Mouse (Mus musculus) brain, embryonic 14.5 days (tissue): ENCODE measurements at regions not wholly inside any gene's neighbourhood (a gene's known extent, or its start where the extent isn't known, plus 50 kb on each side); places are given as distances from the start of the nearest gene placed in this dataset.

ENCODE experiments used
- DNase-seq: peaks from one replicate; pipeline ENCODE4 v3.0.0-alpha.2; 2011; ENCODE audit warnings: low read depth
- CTCF ChIP-seq: fragments of 200-500 bp; IDR thresholded peaks from 2 replicates; pipeline ENCODE4 v1.5.1; 2012; ENCODE audit warnings: inconsistent platforms, mild to moderate bottlenecking, moderate library complexity, borderline replicate concordance; ENCODE audit not compliant: insufficient read depth, insufficient read length; ENCODE audit errors: extremely low read depth
- POLR2A ChIP-seq: fragments of 200-500 bp; IDR thresholded peaks from 2 replicates; pipeline ENCODE4 v1.6.1; 2012; ENCODE audit warnings: mild to moderate bottlenecking, inconsistent platforms, borderline replicate concordance; ENCODE audit not compliant: poor library complexity, insufficient read depth, insufficient read length, severe bottlenecking; ENCODE audit errors: extremely low read depth

DNA sequence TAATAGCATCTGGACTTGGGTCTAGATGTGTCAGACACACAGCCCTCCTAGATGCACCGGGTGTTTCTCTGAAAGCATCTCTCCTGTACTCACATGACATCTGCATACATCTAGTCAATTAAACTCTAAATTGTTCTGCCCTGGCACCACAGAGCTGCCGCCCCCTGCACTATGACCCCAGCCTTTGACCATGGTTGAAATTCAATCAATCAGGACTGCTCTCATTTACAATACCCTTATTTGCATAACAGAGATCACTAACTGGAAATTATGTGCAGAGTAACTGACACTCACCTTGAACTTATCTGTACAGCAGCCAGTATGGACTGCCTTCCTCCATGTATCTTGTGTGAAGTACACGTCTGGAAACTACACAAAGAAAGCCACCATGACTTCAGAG is 193.5 kb upstream of the Arpp21 start:
- no peak for DNase-seq
- no peak for TF ChIP-seq POLR2A
- no peak for TF ChIP-seq CTCF

DNA sequence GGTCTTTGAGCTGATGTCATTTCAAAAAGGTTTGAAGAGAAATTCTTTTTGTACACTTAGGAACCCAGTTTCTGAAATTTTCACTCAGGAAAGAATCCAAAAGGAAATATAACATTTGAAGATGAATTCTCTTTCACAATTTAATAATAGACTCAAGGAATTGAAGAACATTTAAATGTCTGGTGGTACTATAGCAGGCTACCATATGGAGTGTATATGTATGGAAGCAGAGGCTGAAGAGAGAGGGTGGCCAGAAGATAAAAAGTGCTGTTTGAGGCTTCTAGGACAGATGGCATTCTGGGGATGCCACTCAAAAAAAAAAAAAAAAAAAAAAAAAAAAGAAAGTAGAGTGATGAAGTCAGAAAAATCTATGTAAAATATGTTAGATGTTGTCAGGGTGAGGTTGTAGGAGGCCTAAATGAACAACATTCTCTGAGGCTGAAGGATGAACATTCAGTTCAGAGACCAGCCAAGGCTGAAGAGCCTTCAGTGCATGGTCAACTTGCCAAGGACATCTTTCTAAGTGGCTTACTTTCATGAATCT is 170.1 kb upstream of the Arpp21 start:
- no peak for TF ChIP-seq POLR2A
- TF ChIP-seq CTCF: no peak
- no peak for DNase-seq

DNA sequence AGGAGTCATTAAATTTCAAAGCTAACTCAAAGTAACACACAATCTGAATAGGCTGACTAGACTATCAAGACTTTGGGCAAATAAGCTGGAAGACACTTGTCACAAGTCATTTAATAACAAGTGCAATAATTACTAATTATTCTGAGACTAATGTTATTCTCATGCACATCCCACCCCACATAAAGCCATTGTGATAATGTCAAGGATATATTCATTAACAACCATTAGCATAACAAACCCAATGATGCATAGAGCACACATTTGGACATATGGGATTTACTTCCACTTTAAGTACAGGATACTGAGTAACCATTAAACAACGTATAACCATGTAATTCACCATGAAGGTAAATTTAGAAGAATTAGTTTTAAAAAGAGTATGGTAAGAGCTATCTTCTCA is 135.0 kb upstream of the Arpp21 start:
- no peak for DNase-seq
- no peak for TF ChIP-seq CTCF
- TF ChIP-seq POLR2A: no peak

DNA sequence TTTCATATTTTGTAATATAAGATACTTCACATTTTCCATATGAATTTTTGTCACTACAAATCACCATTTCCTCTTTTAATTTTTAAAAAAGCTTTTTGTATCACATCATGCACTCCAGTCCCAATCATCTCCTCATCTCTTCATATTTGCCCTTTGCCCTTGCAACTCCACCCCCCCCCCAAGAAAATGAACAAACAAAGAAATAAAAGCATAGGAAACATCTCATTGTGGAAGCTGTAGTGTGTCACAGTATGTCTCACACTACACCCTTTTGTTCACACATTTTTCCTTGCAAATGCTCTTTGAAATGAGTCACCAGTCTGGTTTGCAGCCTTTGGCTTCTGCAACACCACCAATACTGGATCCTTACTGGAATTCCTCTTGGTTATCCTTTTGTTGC is 131.6 kb upstream of the Arpp21 start:
- TF ChIP-seq CTCF: no peak
- TF ChIP-seq POLR2A: no peak
- no peak for DNase-seq

DNA sequence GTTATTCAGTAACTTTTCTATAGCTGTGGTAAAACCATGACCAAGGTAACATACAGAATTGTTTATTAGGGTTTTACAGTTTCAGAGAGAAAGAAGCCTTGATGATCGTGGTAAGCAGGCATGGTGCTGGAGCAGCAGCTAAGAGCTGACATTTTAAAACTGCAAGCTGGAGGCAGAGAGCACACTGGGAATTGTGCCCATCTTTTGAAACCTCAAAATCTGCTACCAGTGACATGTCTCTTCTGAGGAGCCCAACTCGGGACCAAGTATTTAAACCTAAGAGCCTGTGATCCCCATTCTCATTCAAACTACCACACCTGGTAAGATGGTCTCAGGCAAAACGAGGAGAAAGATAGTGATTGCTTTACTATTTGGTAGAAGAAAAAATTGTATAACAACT is 125.6 kb upstream of the Arpp21 start:
- TF ChIP-seq POLR2A: no peak
- TF ChIP-seq CTCF: no peak
- DNase-seq: peak; percentile 35

DNA sequence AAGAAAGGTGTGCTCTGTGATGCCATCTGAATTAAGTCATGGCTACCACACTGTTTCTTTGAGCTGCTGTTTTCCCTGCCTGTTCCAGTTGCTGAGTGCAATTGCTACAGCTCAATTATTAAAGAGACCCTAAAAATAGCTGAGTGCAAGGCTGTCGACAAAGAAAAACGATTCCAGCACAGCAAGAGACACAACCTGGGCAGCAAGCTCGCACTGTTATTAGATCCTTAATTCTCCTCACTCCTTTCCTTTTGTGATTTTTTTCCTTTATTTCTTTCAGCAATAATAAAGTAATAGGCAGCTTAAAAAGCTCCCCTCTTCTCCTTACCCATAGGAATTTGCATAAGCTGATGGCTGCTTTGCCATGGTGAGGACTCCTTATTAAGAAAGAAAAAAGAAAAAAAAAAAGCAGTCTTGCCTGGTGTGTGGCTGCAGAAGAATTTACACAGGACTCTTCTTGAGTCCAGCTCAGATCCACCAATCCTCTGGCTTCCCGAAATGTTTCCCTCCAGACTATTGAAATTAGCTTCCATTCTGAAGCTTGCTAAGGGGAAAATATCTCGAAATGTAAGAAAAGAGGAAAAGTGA is 123.1 kb upstream of the Arpp21 start:
- TF ChIP-seq POLR2A (no peak), CTCF (no peak)

DNA sequence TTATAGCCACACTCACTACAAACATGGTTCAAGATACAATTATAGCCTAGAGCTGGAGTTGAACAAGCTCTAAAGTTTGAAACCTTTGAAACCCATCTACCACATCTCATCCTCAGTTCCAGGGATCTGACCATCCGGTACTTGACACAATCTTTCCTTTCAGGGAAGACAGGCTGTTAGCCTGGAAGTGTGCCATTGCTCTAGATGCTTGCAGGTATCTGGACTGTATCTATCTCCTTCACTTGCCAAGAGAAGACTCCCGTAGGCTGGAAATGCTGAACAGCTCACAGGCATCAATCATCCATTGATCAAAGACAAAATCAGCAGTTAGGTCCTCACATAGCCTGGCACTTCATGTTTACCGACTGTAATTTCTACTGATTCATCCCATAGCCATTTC is 117.5 kb upstream of the Arpp21 start:
- TF ChIP-seq CTCF (no peak), POLR2A (no peak)
- no peak for DNase-seq

More for the DNA sequence above, 123.1 kb upstream of the Arpp21 start:
- peak; percentile 66 for DNase-seq

DNA sequence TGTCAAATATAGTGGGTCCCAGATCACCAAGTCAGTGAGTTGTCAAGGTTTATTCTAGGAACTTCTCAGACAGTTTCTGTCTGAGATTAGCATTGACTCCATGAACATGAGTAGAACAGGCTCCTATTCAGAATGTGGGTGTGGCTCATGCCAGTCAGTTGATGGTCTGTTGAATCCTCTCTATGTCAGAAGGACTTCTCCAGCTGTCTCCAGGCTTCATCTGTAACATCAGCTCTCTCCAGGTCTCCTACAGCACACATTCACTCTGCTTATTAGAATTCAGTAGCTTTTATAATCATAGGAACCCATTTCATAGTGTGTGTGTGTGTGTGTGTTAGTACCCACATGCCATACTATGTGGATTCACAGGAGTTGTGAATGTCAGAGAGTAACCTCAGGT is 113.2 kb upstream of the Arpp21 start:
- TF ChIP-seq POLR2A: no peak
- no peak for TF ChIP-seq CTCF
- DNase-seq: no peak

DNA sequence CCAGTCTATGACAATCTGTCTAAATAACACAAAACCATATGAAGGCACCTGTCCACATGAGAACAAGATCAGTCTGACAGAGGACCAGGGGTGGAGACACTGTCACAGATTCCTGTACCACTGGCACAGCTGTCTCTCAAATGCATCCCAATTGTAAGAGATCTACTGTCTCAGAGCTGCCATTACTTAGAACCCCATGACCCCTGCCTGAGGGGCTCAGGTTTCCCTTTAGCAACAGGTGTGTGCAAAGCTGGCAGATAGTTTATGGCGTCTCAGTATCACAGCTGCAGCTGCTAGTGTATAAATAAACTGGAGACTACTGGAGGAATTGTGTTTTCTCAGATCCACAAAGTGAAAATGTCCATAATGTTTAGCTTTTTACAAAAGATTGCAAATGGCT is 109.1 kb upstream of the Arpp21 start:
- TF ChIP-seq POLR2A (no peak), CTCF (no peak)
- no peak for DNase-seq

DNA sequence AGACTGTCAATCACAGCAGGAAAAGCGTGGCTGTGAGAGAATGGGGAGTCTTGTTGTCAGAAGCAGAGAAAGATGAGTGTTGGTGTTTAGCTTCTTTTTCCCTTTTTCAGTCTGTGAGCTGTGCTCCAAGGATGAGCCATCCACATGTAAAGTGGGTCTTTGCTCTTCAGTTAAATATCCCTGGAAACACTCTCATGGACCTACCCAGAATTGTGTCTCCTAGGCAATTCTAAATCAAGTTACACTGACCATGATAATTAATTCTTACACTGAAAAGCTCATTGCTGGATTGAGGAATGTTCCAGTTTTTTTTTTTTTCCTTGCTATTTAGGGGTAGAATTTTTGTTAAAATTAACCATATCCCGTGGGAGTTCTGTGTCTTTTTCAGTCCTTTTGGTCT is 104.6 kb upstream of the Arpp21 start:
- TF ChIP-seq CTCF (no peak), POLR2A (no peak)
- DNase-seq: no peak

DNA sequence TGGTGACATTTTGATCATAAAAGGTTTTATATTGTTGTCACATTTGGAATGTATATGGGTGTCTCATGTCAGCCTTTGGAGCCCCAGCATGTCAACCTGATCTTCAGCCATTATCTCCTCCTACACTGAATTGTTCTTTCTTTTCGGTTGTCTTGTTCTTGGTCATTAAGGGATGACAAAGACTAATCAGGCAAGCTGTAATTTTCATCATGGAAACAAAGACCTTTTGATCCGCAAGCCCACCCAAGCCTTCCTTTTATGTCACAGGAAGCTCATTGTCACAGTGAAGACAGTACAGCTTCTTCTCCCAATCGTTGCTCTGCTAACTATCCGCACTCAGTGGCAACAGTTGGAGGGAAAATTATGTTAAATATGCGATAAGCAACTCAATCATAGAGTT is 84.3 kb upstream of the Arpp21 start:
- no peak for TF ChIP-seq CTCF
- no peak for TF ChIP-seq POLR2A
- DNase-seq: no peak

DNA sequence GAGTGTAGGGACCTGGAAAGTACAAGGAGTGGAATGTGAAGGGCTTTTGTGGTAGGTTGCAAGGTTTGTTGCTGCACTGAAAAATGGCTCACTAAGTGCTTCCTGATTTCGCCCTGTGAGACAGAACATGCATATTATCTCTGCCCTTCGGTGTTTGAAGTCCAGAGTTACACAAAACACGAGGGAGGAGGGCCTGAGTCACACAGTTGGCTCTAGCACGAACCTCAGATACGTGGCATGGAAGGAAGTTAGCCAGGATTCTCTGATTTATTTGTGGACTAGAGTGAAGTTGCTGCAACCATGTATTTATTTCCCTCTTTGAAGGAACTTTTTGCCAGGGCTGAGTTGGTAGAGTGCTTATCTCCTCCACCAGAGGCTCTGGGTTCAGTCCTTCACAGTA is 73.2 kb upstream of the Arpp21 start:
- DNase-seq: no peak
- TF ChIP-seq POLR2A (no peak), CTCF (no peak)
